Mouse (Mus musculus): ENCODE data around the gene Mrpl38.
"Not testable (repeated sequence)": the region's sequence is repeated elsewhere in the genome, so short reads cannot be mapped to it uniquely, and the experiment has no call there.

Gene Mrpl38

DNA sequence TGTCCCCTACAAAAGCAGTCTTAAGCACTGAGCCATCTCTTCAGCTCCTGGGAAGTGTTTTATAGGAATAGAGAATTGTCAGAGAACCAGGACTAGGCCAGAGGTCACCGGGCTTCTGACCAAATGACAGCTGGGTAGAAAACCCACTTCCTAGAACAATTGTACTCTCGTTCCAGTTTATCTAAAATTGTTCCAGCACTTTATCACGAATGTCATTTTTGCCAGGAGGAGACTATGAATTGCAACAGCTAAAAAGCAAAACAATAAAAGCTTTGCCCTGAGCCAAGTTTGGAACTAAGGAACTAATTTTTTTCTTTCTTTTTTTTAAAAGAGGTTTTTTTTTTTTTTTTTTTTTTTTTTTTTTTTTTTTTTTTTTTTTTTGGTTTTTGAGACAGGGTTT lies 43.1 kb downstream of the Mrpl38 start:
- no peak for DNase-seq (ENCODE audit: low read depth, low spot score)

- no peak for DNase-seq (ENCODE audit: low read depth, low spot score)
Measured at GRCm38 (mm10) chr11:116093771-116094565, 44.7 kb downstream of the Mrpl38 start.

GRCm38 (mm10) chr11:116092959-116093358 lies 45.7 kb downstream of the Mrpl38 start:
- not testable (repeated sequence) for DNase-seq (ENCODE audit: low read depth, low spot score)

DNA sequence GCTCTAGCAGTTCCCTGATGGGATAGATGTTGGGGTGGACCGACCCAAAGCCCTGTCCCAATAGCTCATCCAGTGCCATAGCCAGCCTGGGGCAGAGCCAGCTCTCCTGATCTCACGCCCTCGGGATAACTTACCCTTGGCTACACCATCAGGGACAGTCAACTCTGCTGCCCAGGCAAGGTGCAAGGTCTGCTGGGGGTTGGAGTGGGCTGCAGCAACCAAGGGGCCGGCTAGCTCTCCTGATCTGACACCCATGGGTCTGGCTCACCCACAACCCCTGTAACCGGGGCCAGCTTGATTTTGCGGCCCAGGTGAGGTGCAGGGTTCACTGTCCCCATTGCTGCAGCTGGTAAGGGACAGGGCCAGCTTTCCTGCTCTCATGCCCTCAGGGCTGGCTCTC lies 47.1 kb downstream of the Mrpl38 start:
- no peak for DNase-seq (ENCODE audit: low read depth, low spot score)

- no peak for DNase-seq (ENCODE audit: low read depth, low spot score)
Measured at GRCm38 (mm10) chr11:116089545-116089944, 49.1 kb downstream of the Mrpl38 start.

DNA sequence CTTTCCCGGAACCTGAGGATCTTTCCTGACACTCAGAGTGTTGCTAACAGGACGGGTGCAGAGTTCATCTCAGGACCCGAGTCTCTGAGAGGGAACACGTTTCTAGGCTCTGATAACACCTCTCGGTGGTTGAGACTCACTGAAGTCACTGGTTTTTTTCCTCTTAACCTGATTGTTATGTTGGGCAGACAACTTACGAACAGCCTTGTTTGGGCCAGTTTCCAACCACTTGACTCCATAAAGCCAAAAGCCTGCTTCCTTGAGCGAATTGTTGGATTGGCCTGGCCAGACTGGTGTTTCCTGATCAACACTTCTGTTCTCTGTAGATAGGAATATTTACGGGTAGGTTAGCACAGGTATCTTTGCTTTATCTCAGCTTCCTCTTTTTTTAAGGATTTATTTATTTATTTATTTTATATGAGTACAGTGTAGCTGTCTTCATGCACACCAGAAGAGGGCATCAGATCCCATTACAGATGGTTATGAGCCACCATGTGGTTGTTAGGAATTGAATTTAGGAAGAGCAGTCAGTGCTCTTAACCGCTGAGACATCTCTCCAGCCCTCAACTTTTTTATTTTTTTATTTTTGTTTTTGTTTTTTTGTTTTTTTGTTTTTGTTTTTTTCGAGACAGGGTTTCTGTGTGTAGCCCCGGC lies 49.8 kb downstream of the Mrpl38 start:
- no peak for DNase-seq (ENCODE audit: low read depth, low spot score)

DNA sequence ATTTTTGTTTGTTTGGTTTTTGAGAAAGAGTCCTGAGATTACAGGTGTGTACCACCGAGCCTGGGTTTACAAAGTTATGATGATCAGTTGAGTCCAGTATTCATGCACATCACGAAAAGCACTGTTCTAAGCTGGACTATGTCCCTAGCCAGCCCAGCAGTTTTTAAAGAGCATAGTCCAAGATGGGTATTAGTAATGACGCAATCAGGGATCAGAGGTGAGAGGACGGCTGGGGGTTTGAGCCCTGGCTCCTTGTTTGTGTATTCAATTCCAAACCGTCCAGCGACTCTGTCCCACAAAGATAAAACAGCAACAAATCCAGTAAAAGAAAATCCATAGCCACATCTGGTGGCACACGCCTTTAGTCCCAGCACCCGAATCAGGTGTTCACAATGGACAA lies 50.5 kb downstream of the Mrpl38 start:
- no peak for DNase-seq (ENCODE audit: low read depth, low spot score)

GRCm38 (mm10) chr11:116087194-116088130 lies 51.2 kb downstream of the Mrpl38 start:
- DNase-seq (ENCODE audit: low read depth, low spot score): peak; percentile 80

GRCm38 (mm10) chr11:116086258-116087193 lies 52.1 kb downstream of the Mrpl38 start, which contains the start of gene Wbp2:
Gene Wbp2 (minus strand): TSS chr11:116086995.
- peak; percentile 100 for DNase-seq (ENCODE audit: low read depth, low spot score)

DNA sequence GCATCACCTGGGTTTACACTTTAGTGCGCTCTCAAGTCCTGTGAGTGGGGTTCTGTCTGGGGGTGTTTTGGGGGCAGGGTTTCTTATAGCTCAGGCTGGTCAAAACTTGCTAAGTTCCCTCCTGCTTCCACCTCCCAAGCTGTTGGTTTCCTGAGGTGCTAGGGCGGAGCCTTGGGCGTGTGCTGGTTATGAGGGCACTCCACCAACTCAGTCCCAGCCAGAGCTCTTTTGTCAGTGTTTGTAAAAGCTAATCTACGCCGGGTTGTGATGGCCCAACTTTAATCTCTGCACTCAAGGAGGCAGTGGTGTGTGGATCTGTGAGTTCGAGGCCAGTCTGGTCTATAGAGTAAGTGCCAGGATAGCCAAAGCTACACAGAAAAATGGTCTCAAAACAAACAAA lies 54.5 kb downstream of the Mrpl38 start:
- DNase-seq (ENCODE audit: low read depth, low spot score): no peak

GRCm38 (mm10) chr11:116083096-116083672 lies 55.5 kb downstream of the Mrpl38 start:
- DNase-seq (ENCODE audit: low read depth, low spot score): no peak
